In the genomic region with DNA sequence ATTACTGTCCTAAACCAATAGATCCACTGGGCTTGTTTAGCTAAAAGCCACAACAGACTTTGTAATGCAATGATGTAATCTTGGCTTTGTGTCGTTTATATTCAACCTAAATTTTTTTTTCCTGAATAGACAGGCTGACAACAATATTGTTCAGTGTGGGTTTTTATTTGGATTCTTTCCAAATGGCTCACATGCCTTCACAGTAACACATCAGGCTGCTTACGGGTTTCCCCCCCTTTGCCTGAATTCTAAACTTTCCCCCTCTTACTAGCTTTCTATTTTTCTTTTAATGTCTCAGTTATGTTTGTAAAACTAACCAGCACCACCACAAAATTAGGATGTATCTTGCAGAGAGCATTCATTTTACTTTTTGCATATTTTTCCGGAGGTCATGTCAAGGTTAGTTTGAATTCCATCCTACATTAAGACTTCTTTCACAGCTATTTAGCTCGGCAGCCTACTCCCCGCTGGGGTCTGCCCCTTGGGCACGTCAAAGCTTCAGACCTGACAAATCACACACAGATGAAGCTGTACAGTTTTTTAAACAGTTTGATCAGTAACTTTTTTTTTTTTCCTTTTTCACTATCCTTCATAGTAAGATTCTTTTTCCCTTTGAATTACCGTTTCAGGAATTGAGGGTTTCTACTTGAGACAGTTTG, we compare ENCODE assay signal across 10 mouse cellular contexts.
DNase-seq lines count a peak whose midpoint lies in the region; ATAC-seq lines count a peak whose summit lies in the region.
"Had no signal": no experiment of that assay in that cellular context is flagged by ENCODE, and none has a peak within 500 bp of the region (broad histone marks: within the 10 kb centered on the region; RNA-seq: fewer than 3 reads in every experiment).

No protein-coding gene starts in this region.

- no peaks in the 10 kb centered on the region for H3K36me3 ChIP-seq in forebrain, embryonic 16.5 days (ENCODE audit: control insufficient read depth, insufficient read depth)
- H3K36me3 ChIP-seq in midbrain, embryonic 15.5 days (replicated peaks) = no peaks in the 10 kb centered on the region

- no peak overlapping the region for H3K4me3 ChIP-seq in forebrain, embryonic 16.5 days (replicated peaks; ENCODE audit: low read length)
- no peak overlapping the region for H3K4me3 ChIP-seq in midbrain, embryonic 15.5 days

- WGBS in forebrain, embryonic 16.5 days = 3% methylated on average over 7 of the region's 7 CpGs
- WGBS in midbrain, embryonic 15.5 days = 9% methylated on average over 7 of the region's 7 CpGs

- H3K27me3 ChIP-seq in forebrain, embryonic 16.5 days (replicated peaks; ENCODE audit: control insufficient read depth, insufficient read depth, low read length) = no peaks in the 10 kb centered on the region
- H3K27me3 ChIP-seq in midbrain, embryonic 15.5 days (replicated peaks) = no peaks in the 10 kb centered on the region

- H3K4me1 ChIP-seq in forebrain, embryonic 16.5 days (replicated peaks; ENCODE audit: control insufficient read depth, insufficient read depth, low read length) = peaks cover 36% of the 10 kb centered on the region
- peaks cover 48% of the 10 kb centered on the region for H3K4me1 ChIP-seq in midbrain, embryonic 15.5 days

- peak overlapping the region; percentile 17; the same call in 1 of the 2 replicates for H3K4me2 ChIP-seq in forebrain, embryonic 16.5 days (ENCODE audit: low read length)
- H3K4me2 ChIP-seq in midbrain, embryonic 15.5 days = no peak overlapping the region

- H3K27ac ChIP-seq in forebrain, embryonic 16.5 days (ENCODE audit: low read length) = no peak overlapping the region
- H3K27ac ChIP-seq in midbrain, embryonic 15.5 days = peak overlapping the region; percentile 5; the same call in 1 of the 2 replicates

- H3K9me3 ChIP-seq in forebrain, embryonic 16.5 days (ENCODE audit: control insufficient read depth, low read length) = no peaks in the 10 kb centered on the region
- H3K9me3 ChIP-seq in midbrain, embryonic 15.5 days = no peaks in the 10 kb centered on the region

- peak; percentile 54 for ATAC-seq in forebrain, embryonic 16.5 days
- no peak; the same call in 1 of the 2 replicates for ATAC-seq in midbrain, embryonic 15.5 days (replicated peaks)
- ATAC-seq in frontal cortex, adult (ENCODE audit: low TSS enrichment) = no peak

- DNase-seq in ES-CJ7 (ENCODE audit: low read depth, low spot score) (peak; percentile 60), adipocyte (ENCODE audit: low spot score) (peak; percentile 29)
- DNase-seq in left cerebral cortex, adult 8-10 months (ENCODE audit: low spot score in 2 of 2) = no peak
- no peak for DNase-seq in spleen, adult 18-20 months
- DNase-seq: adrenal gland, postnatal 14 days; kidney, adult 2 months; lung, postnatal 10 days had no signal

- no peak overlapping the region for H3K9ac ChIP-seq in forebrain, embryonic 16.5 days (replicated peaks; ENCODE audit: low read depth, low read length)
- H3K9ac ChIP-seq in midbrain, embryonic 15.5 days = no peak overlapping the region

Comparison
In these comparisons a context has a peak if more than half of its experiments do, and no peak if none do; other contexts are left out.
1. DNase-seq: peak in ES-CJ7 (single experiment) and adipocyte (single experiment); none in left cerebral cortex, adult 8-10 months (0 of 2) and spleen, adult 18-20 months (0 of 2).